Mouse (Mus musculus) right cerebral cortex, postnatal 25 days (tissue): ENCODE data around the gene March5.

ENCODE experiments used
- DNase-seq: peaks from one replicate; pipeline ENCODE4 v3.0.0; 2022

Gene March5

GRCm38 (mm10) chr19:37265333-37266103 is 58.2 kb downstream of the March5 start:
- DNase-seq = peak; percentile 88

DNA sequence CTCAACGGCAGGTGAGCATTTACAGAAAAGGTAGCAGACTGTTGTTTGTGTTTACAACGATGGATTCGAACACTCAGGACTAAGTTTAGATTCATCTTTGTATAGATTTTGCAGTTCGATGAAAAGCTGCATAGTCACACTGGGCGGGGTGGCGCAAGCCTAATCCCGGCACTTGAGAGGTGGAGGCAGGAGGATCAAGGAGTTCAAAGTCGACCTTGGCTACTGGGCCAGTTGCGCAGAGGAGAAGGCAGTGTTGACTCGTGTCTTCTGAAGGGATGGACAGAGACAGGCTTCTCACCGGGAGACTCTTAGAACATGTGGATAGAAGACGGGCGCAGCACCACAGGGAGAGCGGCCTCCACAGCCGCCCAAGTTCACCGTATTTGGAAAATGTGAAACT is 61.8 kb downstream of the March5 start:
- no peak for DNase-seq
